Mouse (Mus musculus): ENCODE measurements around the gene Pcgf6.

- TF ChIP-seq CTCF (IDR thresholded peaks at IDR 0.05; ENCODE audit: insufficient read depth, low read length), result no peak
- TF ChIP-seq POLR2A (IDR thresholded peaks at IDR 0.05; ENCODE audit: borderline replicate concordance, extremely low read depth, low read depth, low read length), result peak; percentile 85; the same call in 1 of the 2 replicates
Measured at GRCm38 (mm10) chr19:47090550-47091156, 39.9 kb upstream of the Pcgf6 start, which contains the start of the genes Usmg5 and Pdcd11.
